Mouse (Mus musculus): ENCODE data around the gene Mpeg1.

DNA sequence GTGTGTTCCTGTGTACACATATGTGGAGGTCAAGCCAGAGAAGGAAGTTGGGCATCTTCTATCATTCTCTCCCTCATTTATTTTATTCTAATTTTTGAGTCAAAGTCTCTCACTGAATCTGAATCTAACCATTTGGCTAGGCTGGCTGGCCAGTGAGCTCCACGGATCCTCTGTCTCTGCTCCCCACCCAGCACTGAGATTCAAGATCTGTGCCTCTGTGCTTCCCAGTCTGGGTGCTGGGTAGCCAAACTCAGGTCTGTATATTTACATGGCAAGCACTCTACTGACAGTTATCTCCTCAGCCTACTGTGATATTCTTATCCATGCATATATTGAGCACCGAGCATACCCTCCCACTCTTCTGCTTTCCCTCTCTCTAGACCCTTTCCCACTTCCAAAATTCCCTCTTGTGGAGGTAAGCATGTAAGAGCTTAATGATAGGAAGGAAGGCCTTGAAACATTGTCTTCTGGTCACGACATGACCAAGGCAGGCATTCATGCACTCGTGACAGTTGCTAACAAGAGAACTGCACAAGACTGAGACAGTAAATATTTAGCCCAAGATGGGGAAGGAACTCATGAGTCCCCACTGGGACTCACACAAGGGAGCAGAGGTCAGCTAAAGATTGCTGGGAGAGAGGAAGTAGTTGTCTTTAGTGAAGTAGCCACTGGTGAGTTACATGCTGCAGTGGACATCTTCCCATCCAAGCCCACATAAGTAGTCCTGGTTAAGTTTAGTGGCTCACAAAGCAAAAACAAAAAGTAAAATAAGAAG, 24.6 kb upstream of the Mpeg1 start:
- no peak for TF ChIP-seq GATA1 (IDR thresholded peaks at IDR 0.05; ENCODE audit: low read length)
- no peak for TF ChIP-seq TAL1 (IDR thresholded peaks at IDR 0.05; ENCODE audit: low read length)
